Mouse (Mus musculus) lung, postnatal 0 days (tissue): ENCODE data around the gene Ecpas.

Source experiments
- CTCF ChIP-seq: IDR thresholded peaks from 2 replicates; pipeline ENCODE4 v1.5.1; 2016; ENCODE audit warnings: antibody characterized with exemption, mild to moderate bottlenecking
- EP300 ChIP-seq: IDR thresholded peaks from 2 replicates; pipeline ENCODE4 v1.6.1; 2016; ENCODE audit warnings: antibody characterized with exemption, mild to moderate bottlenecking, control low read depth

DNA sequence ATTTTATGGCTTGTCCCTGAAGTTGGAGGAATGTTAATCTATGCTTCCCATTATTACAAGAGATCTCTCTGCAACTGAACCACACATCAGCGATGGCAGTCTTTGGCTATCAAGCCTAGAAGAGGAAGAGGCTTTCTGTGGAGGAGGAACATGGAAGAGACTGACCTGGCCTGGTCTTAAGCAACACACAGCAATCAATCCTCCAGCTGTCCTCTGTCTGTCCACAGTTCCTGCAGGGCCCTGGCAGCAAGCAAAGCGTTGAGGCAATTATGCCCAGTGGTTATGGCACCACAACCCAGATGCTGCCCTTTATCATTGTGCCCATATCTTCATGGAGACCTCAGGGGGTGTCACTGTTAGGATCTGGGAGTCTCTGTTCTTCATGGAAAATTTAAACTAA, 11.4 kb upstream of the Ecpas start:
- TF ChIP-seq CTCF (no peak), EP300 (no peak)
